Mouse (Mus musculus) brain, adult 2 months (tissue): ENCODE data around the gene Prtg.

Experiments
- DNase-seq: peaks from one replicate; pipeline ENCODE4 v3.0.0; 2011; ENCODE audit warnings: low read depth, low spot score

Gene Prtg

DNA sequence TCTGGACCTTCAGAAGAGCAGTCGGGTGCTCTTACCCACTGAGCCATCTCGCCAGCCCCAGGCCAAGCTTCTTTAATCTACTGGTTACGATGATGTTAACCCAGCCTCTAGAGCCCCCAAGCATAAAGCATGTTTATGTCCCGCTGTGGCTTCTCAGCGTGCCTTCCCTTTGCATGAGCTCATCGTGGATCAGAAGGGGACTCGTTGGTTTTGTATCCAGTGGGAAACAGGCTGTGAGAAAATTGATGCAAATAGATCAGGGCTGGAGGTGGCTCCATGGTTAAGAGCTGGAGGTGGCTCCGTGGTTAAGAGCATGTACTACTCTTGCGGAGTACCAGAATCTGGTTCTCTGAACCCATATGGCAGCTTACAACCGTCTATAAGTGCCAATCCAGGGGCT lies 54.6 kb downstream of the Prtg start:
- no peak for DNase-seq

GRCm38 (mm10) chr9:72862186-72862585 lies 55.5 kb downstream of the Prtg start:
- DNase-seq: no peak

- DNase-seq: peak; percentile 67
These were observed 56.3 kb downstream of the Prtg start for GRCm38 (mm10) chr9:72862955-72863354.

DNA sequence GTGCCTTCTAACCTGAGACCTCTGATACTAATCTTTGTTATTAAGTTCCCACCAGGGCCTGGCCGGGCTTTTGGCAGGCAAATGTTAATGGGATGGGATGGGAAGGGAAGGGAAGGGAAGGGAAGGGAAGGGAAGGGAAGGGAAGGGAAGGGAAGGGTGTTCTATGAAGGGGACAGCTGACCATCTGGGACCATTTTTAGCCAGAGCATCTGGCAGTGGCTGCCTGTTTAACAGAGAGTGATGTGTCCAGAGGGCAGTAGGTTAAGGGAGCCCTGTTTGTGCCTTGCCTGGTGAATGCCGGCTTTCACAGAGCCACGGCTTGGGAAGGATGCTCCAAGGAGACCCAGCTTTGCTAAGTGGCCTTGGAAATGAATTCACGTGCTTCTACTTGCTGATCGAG lies 57.1 kb downstream of the Prtg start:
- peak; percentile 53 for DNase-seq

- no peak for DNase-seq
These were observed 60.8 kb downstream of the Prtg start for GRCm38 (mm10) chr9:72867434-72867833.

GRCm38 (mm10) chr9:72868774-72869173 lies 62.1 kb downstream of the Prtg start:
- peak; percentile 65 for DNase-seq

GRCm38 (mm10) chr9:72871506-72872297 lies 65.0 kb downstream of the Prtg start:
- peak; percentile 10 for DNase-seq

DNA sequence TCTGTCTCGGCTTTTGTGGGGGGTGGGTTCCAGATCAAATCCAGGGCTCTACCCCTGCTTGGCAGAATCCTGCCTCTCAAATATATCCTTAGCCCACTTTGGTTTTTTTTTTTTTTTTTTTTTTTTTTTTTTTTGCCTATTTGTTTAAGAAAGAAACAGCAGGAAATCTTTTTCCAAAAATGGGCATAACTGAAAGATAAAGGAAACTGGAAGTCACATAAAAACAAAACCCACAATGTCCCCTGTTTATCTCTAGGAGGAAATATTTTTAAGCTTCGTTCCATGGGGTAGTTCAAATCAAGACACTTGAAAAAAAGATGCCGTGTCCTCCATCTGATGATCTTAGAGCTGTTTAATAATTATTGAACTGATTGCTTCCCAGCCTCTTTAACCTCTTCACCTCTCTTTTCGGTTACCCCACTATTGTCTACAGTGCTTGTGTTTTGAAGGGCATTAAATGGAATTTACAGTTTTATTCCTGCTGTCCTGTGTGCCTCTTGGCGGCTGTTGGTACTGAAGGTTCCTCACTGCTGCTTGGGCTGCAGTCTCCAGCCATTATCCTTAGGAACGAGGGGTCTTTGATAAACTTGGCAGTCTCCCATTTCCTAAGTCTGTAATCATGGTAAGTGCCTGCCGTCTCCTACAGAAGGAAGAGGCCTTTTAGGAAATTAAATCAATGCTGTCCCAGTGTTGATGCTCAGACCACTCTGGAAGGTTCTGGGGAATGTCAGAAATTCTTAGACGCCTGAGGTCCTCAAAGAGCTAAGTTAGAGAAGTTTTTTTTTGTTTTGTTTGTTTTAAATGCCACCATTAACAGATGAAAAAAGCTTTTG lies 65.8 kb downstream of the Prtg start:
- DNase-seq: no peak

DNA sequence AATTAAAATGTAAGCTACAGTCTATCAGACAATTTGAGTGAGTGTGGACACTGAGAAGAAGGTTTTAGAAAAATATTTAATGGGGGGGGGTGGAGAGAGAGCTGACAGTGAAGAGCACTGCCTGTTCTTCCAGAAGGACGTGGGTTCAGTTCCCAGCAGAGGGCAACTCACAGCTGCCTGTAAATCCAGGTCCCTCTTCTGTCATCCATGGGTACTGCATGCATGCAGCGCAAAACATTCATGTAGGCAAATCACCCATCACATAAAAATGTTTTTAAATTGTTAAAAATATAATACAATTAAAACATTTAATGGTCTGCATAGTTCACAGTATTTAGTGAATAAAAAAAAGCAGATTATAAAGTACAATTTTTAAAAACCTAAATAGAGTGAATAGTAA lies 69.2 kb downstream of the Prtg start:
- DNase-seq: no peak

- peak; percentile 17 for DNase-seq
These were observed 71.2 kb downstream of the Prtg start for GRCm38 (mm10) chr9:72877905-72878304.

DNA sequence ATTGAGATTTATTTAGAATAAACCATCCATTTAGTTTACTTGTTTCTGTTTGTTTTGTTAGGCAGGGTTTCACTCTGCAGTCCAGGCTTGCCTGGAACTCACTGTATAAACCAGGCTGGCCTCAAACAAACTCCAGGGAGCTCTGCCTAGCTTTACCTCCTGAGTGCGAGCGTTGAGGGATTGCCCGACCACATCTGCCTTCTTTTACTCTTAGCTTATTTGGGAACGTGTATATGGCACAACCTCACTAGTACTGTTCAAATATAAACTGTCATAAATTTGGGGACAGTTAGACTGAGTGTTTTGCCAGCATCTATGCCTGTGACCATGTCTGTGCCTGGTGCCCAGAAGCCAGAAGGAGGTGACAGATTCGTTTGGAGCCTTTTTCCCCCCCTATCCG lies 72.0 kb downstream of the Prtg start:
- DNase-seq: no peak

DNA sequence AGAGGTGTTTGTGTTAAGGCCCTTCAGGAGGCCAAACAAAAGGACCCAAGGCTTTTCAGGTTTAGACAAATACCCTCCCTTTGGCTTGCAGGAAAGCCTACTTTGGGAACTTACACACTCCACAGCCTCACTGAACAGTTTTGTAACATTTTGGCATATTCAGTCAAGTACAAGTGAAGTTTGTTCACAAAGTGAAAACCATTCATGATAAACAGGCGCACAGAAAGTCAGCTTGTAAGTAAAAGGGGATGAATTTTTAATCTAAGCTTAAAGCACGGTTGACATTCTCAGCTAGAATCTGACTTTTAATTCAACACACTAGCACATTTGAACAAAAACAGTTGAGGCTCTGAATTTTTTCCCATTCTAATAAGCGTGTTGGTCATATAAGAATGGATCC lies 72.9 kb downstream of the Prtg start:
- no peak for DNase-seq

GRCm38 (mm10) chr9:72880225-72880960 lies 73.7 kb downstream of the Prtg start:
- no peak for DNase-seq

GRCm38 (mm10) chr9:72881026-72881768 lies 74.5 kb downstream of the Prtg start:
- peak; percentile 93 for DNase-seq

- peak; percentile 77 for DNase-seq
These were observed 77.3 kb downstream of the Prtg start for GRCm38 (mm10) chr9:72883940-72884339.

GRCm38 (mm10) chr9:72889777-72890176 lies 83.1 kb downstream of the Prtg start:
- peak; percentile 46 for DNase-seq

GRCm38 (mm10) chr9:72890499-72891085 lies 83.9 kb downstream of the Prtg start:
- no peak for DNase-seq

- no peak for DNase-seq
These were observed 86.1 kb downstream of the Prtg start for GRCm38 (mm10) chr9:72892761-72893160.

DNA sequence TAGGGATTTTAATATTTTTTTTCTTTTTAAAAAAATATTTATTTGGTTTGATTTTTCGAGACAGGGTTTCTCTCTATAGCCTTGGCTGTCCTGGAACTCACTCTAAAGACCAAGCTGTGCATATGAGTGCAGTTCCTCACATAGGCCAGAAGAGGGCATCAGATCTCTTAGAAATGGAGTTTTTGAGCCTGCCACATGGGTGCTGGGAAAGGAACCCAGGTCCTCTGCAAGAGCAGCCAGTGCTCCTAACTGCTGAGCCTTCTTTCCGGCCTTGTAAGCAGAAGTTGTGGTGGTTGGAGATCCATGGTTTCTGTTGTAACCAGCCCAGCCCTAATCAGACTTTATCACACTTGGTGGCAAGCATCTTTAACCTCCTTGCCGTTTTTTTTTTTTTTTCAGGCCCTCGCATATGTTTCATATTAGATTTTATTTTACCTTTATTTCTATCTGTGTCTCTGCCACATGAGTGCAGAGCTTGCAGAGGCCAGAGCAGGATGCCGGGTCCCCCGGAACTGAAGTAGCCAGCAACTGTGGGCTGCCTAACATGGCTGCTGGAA lies 88.2 kb downstream of the Prtg start:
- no peak for DNase-seq

GRCm38 (mm10) chr9:72902057-72902456 lies 95.4 kb downstream of the Prtg start:
- DNase-seq: no peak

DNA sequence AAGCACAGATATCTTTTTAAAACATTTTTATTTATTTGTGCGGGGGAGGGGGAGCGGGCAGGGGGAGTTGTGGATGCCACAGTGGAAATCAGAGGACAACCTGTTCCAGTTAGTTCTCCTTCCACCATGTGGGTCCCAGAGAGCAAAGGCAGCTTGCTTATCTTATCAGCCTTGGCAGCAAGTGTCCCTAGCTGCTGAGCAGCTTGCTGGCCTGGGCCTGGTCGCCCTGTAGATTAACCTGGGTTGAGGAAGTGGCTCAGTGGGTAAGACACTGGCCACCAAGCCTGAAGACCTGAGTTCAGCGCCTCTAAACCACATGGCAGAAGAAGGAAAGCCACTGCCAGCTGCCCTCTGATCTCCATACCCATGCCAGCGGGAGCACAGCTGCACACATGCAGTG lies 95.9 kb downstream of the Prtg start:
- DNase-seq: no peak
